Mouse (Mus musculus): ENCODE results near the gene Zbtb8os. TPM values are rescaled to one million over a fixed set of nuclear protein-coding genes. Genes with fewer than 3 reads are reported as not detected.

Zbtb8os gene
- polyA plus RNA-seq, 1 experiment, result 1.6 TPM

DNA sequence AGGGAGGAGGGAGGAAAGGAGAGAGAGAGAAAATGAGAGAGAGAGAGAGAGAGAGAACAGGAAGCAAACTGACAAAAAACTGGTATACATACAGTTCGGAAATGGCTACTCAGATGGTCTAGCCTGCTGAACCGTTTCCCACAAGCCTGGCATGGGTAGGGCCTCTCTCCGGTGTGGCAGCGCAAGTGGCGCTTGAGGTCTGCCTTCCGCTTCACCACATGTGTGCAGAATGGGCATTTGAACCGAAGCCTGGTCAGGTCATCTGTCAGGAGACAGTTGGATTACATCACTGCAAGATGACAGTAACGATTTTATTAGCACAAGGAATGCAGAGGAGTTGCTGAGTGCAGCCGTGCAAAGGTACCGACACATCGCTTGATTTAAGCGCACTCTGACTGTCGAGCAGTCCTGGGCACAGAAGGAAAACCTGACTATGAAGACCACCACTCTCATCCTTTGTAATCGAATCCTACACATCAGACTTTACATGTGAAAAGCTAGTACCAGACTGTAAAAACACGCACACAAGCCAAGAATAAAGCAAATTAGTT, 22.2 kb downstream of the Zbtb8os start:
- TF ChIP-seq GATA1 (IDR thresholded peaks at IDR 0.05; ENCODE audit: low read length), result no peak

GRCm38 (mm10) chr4:129362771-129363170, 27.3 kb downstream of the Zbtb8os start:
- TF ChIP-seq GATA1 (IDR thresholded peaks at IDR 0.05; ENCODE audit: low read length), result no peak

GRCm38 (mm10) chr4:129363463-129363862, 28.0 kb downstream of the Zbtb8os start:
- TF ChIP-seq GATA1 (IDR thresholded peaks at IDR 0.05; ENCODE audit: low read length), result no peak

GRCm38 (mm10) chr4:129364379-129364778, 28.9 kb downstream of the Zbtb8os start:
- no peak for TF ChIP-seq GATA1 (IDR thresholded peaks at IDR 0.05; ENCODE audit: low read length)

GRCm38 (mm10) chr4:129365224-129365623, 29.7 kb downstream of the Zbtb8os start:
- TF ChIP-seq GATA1 (IDR thresholded peaks at IDR 0.05; ENCODE audit: low read length), result no peak

DNA sequence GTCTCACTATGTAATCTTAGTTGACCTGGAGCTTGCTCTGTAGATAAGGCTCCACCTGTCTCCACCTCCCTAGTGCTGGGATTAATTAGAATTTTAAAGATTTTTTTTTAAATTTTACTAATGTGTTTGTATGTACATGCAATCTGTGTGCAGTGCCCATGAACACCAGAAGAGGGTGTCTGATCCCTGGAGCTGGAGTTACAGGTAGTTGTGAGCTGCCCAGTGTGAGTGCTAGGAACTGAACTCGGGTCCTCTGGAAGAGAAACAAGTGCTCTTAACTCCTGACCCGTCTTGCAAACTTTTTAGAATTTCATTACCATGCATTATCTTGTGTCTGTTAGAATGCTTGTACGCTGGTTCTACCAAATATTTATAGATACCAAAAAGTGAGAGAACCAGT, 35.9 kb downstream of the Zbtb8os start:
- no peak for TF ChIP-seq GATA1 (IDR thresholded peaks at IDR 0.05; ENCODE audit: low read length)

- TF ChIP-seq GATA1 (IDR thresholded peaks at IDR 0.05; ENCODE audit: low read length), result no peak
Measured at GRCm38 (mm10) chr4:129373202-129373976, 37.9 kb downstream of the Zbtb8os start.

GRCm38 (mm10) chr4:129374219-129374755, 38.8 kb downstream of the Zbtb8os start:
- TF ChIP-seq GATA1 (IDR thresholded peaks at IDR 0.05; ENCODE audit: low read length), result no peak

DNA sequence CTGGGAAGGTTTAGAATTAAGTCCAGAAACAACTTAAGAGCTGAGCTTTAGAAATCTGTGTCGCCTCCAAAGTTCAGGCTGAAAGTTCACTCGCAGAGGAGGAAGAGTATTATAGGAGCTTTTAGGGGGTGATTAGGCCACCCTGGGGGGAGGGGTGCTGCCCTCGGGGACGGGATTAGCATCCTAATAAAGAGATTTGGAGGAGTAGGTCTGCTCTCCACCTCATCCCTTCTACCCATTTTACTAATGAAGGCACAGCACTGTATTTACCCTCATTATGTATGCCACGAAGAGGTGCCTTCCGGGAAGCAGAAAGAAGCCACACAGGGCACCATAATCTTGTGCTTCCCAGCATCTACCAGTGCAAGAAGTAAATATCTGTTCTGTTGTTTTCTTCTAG, 39.5 kb downstream of the Zbtb8os start:
- no peak for TF ChIP-seq GATA1 (IDR thresholded peaks at IDR 0.05; ENCODE audit: low read length)

- TF ChIP-seq GATA1 (IDR thresholded peaks at IDR 0.05; ENCODE audit: low read length), result no peak
Measured at GRCm38 (mm10) chr4:129375821-129376220, 40.3 kb downstream of the Zbtb8os start.

- TF ChIP-seq GATA1 (IDR thresholded peaks at IDR 0.05; ENCODE audit: low read length), result no peak
Measured at GRCm38 (mm10) chr4:129376961-129377545, 41.6 kb downstream of the Zbtb8os start.

GRCm38 (mm10) chr4:129377601-129378390, 42.3 kb downstream of the Zbtb8os start, which contains the start of gene Zbtb8a:
TSS of gene Zbtb8a (minus strand) at chr4:129378116.
- no peak for TF ChIP-seq GATA1 (IDR thresholded peaks at IDR 0.05; ENCODE audit: low read length)

DNA sequence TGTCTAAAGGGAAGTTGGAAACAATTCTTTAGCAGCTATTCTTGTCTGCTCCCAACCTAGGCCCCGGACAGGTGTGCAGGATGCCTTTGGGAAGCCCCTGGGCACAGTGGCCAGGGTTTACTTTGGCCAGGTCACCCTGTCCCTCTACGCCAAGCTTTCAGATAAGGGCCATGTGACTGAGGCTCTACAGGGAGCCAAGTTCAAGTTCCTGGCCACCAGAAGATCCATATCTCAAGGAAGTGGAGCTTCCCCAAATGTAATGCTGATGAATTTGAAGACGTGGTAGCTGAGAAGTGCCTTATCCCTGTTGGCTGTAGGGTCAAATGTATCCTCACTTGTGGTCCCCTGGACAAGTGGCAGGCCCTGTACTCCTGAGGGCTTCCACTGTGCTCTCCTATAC, 44.3 kb downstream of the Zbtb8os start:
- TF ChIP-seq GATA1 (IDR thresholded peaks at IDR 0.05; ENCODE audit: low read length), result no peak

DNA sequence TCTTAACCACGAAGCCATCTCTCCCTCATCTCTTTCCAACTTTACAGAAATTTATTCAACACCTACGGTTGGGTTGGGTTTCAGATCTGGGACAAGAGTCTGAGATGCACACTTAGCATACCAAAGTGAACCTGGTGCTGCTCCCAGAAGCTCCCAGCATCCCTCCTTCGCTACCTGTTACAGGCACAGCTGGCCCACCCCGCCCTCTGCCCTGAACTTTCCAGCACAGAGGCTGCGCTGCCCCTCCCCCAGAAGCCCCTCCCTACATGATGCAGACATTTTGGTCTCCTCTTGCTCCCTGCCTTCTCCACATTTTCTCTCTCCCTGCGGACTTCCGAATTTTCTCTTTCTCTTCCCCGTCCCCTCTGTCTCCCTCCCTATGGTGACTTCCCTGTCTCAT, 45.7 kb downstream of the Zbtb8os start:
- no peak for TF ChIP-seq GATA1 (IDR thresholded peaks at IDR 0.05; ENCODE audit: low read length)

DNA sequence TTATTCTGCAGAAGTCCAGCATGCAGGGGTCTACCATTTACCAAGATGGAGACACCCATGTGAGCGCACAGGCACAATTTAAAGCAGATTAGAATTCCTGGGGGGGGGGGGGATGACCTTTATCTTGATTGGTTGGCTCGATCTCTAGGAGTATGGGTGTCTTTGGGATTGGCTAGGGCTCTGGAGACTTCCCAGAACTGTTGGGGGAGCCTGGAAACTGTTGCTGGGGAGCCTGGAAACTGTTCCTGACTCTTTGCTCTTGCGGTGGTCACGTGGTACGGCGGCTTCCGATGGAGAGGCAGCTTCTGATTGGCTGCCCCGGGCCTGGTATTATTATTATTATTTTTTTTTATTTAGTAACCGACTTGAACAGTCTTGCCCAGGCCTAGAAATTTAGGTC, 46.5 kb downstream of the Zbtb8os start:
- TF ChIP-seq GATA1 (IDR thresholded peaks at IDR 0.05; ENCODE audit: low read length), result no peak

DNA sequence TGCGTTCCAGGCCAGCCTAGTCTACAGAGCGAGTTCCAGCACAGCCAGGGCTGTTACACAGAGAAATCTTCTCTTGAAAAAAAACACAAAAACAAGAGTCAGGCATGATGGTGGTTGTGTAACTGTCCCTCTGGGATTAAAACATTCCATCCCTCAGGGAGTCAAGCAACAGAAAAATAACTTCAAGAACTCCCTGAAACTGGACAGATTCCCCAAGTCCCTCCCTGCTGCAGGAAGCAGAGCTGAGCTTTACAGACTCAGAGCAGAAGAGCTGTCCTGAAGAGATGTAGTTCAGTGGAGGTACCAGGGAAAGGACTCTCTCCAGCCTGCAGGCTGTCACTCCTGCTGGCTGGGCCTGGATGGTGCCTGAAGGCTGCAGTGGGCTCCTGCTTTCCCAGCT, 47.0 kb downstream of the Zbtb8os start:
- no peak for TF ChIP-seq GATA1 (IDR thresholded peaks at IDR 0.05; ENCODE audit: low read length)
